Mouse (Mus musculus) pancreas, adult 10 weeks (tissue): ENCODE data around the gene Arhgap17. TPM values are rescaled to one million over a fixed set of nuclear protein-coding genes. Genes with fewer than 3 reads are reported as not detected.

Experiments
- polyA plus RNA-seq: library from polyadenylated mRNA; stranded (reverse); fragments of 350-450 nt; fragmentation: Illumina TruSeq; extraction: RNeasy Lipid Tissue Mini Kit (QIAGEN cat#74804); gene quantifications from one replicate; pipeline ENCODE4 v1.2.3, GENCODE M21; 2015; ENCODE audit warnings: low read depth, low replicate concordance; ENCODE audit not compliant: insufficient read depth

Gene Arhgap17
- 7.9 TPM for polyA plus RNA-seq

DNA sequence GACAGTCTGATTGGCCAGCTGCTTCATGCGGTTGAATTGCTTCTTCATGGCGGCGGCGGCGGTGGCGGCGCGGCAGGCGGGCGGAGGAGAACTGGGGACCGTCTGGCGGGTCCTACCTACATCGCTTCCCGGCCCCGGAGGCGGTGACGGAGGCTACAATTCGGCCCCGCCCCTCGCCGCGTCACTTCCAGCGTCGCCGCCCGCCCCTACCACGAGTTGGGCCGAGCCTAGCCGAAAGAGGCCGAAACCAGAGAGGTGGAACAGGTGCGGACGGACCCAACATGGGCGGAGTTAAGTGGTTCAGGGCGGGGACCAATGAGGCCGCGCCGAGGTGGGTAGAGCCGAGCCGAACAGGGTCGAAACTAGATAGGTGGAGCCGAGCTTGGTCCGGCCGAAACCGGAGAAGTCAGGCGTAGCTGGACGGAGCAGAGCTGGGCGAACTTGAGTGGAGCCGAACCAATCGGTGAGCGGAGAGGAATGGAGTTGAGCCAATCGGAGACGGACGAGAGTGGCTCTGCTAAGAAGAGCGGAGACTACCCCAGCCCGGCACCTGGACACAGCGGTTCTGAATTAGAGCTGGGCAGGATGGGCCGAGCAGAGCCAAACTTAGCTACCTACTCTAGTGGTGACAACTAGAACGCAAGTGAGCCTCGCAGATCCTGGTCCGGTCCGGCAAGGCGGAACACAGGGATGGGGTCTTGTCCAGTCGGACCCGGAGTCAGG is at the start of gene Arhgap17, which contains the start of gene Lcmt1:
Arhgap17 (minus strand) TSS at position 157 of the 723 bp plus-strand sequence.
Lcmt1 (plus strand) TSS at position 26 of the 723 bp plus-strand sequence.

Other genes starting within 250 kb of the Arhgap17 start
- gene Tnrc6a, start 246.0 kb downstream of the Arhgap17 start, polyA plus RNA-seq: 17.2 TPM
- gene Slc5a11, start 155.1 kb downstream of the Arhgap17 start, polyA plus RNA-seq: not detected
- gene Lcmt1, start 131 bp downstream of the Arhgap17 start, polyA plus RNA-seq: 77.8 TPM
- gene Aqp8, start 92.4 kb upstream of the Arhgap17 start, polyA plus RNA-seq: 7.9 TPM
- gene Zkscan2, start 130.5 kb upstream of the Arhgap17 start, polyA plus RNA-seq: 0.09 TPM